Mouse (Mus musculus) heart, embryonic 16.5 days (tissue): ENCODE measurements around the gene Thbs4. TPM values are rescaled to one million over a fixed set of nuclear protein-coding genes. Genes with fewer than 3 reads are reported as not detected.

ENCODE experiments used
- ATAC-seq: fragments of 200-750 bp; cut with Nextera tagmentation; replicated peaks from 2 replicates; pipeline ENCODE4 v1.8.0; 2017; ENCODE audit warnings: moderate number of reproducible peaks; ENCODE audit not compliant: insufficient read depth, low FRiP score; ENCODE audit errors: extremely low read depth
- H3K27ac ChIP-seq: fragments of 300-500 bp; sonication (generic); 2 replicates; pipeline ENCODE4 v1.5.1; 2014; ENCODE audit warnings: mild to moderate bottlenecking, low read length, control low read depth, moderate library complexity
- H3K27me3 ChIP-seq: fragments of 300-500 bp; sonication (generic); 2 replicates; pipeline ENCODE4 v1.6.1; 2014; ENCODE audit warnings: low read length, mixed read lengths; ENCODE audit not compliant: control insufficient read depth, insufficient read depth
- H3K36me3 ChIP-seq: fragments of 300-500 bp; sonication (generic); 2 replicates; pipeline ENCODE4 v1.6.1; 2014; ENCODE audit not compliant: control insufficient read depth, insufficient read depth
- H3K4me1 ChIP-seq: fragments of 300-500 bp; sonication (generic); 2 replicates; pipeline ENCODE4 v1.6.1; 2014; ENCODE audit warnings: low read length, mixed read lengths; ENCODE audit not compliant: control insufficient read depth, insufficient read depth
- H3K4me2 ChIP-seq: fragments of 300-500 bp; sonication (generic); 2 replicates; pipeline ENCODE4 v1.6.1; 2014; ENCODE audit warnings: low read depth, mild to moderate bottlenecking, control low read depth, low read length
- H3K4me3 ChIP-seq: fragments of 300-500 bp; sonication (generic); 2 replicates; pipeline ENCODE4 v1.5.1; 2014; ENCODE audit warnings: mild to moderate bottlenecking, control low read depth, low read length
- H3K9ac ChIP-seq: fragments of 300-500 bp; sonication (generic); 2 replicates; pipeline ENCODE4 v1.6.1; 2014; ENCODE audit warnings: low read length, control low read depth
- H3K9me3 ChIP-seq: fragments of 300-500 bp; sonication (generic); replicated peaks from 2 replicates; pipeline ENCODE4 v1.6.1; 2016; ENCODE audit warnings: low read length; ENCODE audit not compliant: control insufficient read depth
- WGBS: fragments of 180-500 bp; shearing (Covaris S2); extraction: QIAGEN DNeasy Blood & Tissue Kit; methylation state at CpG from one replicate; pipeline ENCODE4 v1.1.7; 2014; 5-methylcytosine and 5-hydroxymethylcytosine counted together
- polyA plus RNA-seq: library from polyadenylated mRNA; unstranded; fragments of >200 nt; fragmentation: Nextera tagmentation; extraction: Ambion mirVana; gene quantifications from 2 replicates; pipeline ENCODE4 v1.2.1, GENCODE M21; 2015

The Thbs4 gene
- polyA plus RNA-seq, 1 experiment from 2014 or later: 37.5 TPM

GRCm38 (mm10) chr13:92736516-92737300 lies 57.9 kb downstream of the Thbs4 start:
- Histone ChIP-seq H3K27me3 (no peaks in the 10 kb centered on the region), H3K9ac (no peak overlapping the region), H3K27ac (no peak overlapping the region), H3K4me1 (peaks cover 3% of the 10 kb centered on the region), H3K36me3 (no peaks in the 10 kb centered on the region), H3K9me3 (no peaks in the 10 kb centered on the region), H3K4me2 (no peak overlapping the region), H3K4me3 (no peak overlapping the region)
- 46% methylated on average over 11 of the region's 11 CpGs for WGBS
- 0 out of 2 replicates have a peak, but pooled peaks have one; percentile 33 for ATAC-seq

GRCm38 (mm10) chr13:92735693-92736092 lies 58.9 kb downstream of the Thbs4 start:
- H3K4me2 ChIP-seq: no peak overlapping the region
- H3K27me3 ChIP-seq: no peaks in the 10 kb centered on the region
- 77% methylated on average over 1 of the region's 1 CpGs for WGBS
- no peak overlapping the region for H3K27ac ChIP-seq
- H3K36me3 ChIP-seq: no peaks in the 10 kb centered on the region
- no peaks in the 10 kb centered on the region for H3K9me3 ChIP-seq
- no peak for ATAC-seq
- H3K4me1 ChIP-seq: peaks cover 3% of the 10 kb centered on the region
- H3K4me3 ChIP-seq: no peak overlapping the region
- H3K9ac ChIP-seq: no peak overlapping the region

DNA sequence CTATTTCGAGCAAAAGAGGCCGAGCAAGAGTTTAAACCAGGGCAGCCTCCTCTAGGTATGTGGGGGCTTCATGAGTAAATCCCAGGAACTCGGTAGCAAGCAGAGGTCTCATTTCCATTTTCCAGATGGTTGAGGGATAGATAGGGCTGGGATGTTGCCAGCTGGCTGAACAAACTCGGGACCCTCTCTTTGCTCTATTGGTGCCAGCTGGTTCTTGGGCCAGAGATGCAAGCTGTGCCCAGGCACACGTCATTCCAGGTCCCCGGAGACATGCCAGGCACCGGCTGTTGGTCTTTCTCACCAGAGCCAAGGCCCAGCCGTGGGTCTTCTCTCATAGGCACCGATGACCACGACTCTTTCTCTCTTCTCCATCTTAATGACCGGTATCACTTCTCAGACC lies 60.9 kb downstream of the Thbs4 start:
- Histone ChIP-seq H3K27me3 (no peaks in the 10 kb centered on the region), H3K27ac (no peak overlapping the region), H3K4me1 (peaks cover 7% of the 10 kb centered on the region), H3K36me3 (no peaks in the 10 kb centered on the region), H3K4me2 (no peak overlapping the region; the same call in 1 of the 2 replicates), H3K9ac (no peak overlapping the region), H3K9me3 (no peaks in the 10 kb centered on the region), H3K4me3 (no peak overlapping the region)
- whole genome bisulfite sequencing: 79% methylated on average over 11 of the region's 11 CpGs
- ATAC-seq: no peak

- 34% methylated on average over 9 of the region's 9 CpGs for WGBS
- Histone ChIP-seq H3K27me3 (no peaks in the 10 kb centered on the region), H3K36me3 (no peaks in the 10 kb centered on the region), H3K4me3 (no peak overlapping the region), H3K4me2 (no peak overlapping the region; the same call in 1 of the 2 replicates), H3K27ac (no peak overlapping the region), H3K9me3 (no peaks in the 10 kb centered on the region), H3K4me1 (peaks cover 7% of the 10 kb centered on the region), H3K9ac (no peak overlapping the region)
- no peak for ATAC-seq
Measured at GRCm38 (mm10) chr13:92733252-92733651, 61.4 kb downstream of the Thbs4 start.

DNA sequence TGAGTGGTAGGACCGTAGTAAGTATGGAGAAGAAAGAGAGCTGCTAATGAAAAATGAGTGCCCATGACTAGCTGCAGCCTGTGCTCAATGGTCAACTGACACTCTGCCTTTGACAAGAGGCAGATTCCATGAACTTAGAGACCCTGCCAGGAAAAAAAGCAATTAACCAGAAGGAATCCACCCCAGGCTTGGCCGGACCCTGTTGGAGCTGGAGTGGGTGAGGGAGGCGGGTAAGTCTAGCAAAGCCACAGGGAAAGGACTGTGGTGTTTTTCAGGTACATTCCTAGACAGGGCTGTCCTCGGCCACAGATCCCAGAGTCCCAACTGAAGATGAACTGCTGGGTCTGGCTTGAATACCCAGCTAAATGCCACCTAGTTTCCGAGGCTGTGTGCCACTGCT lies 61.8 kb downstream of the Thbs4 start:
- Histone ChIP-seq H3K27me3 (no peaks in the 10 kb centered on the region), H3K27ac (no peak overlapping the region), H3K36me3 (no peaks in the 10 kb centered on the region), H3K9me3 (no peaks in the 10 kb centered on the region), H3K4me3 (no peak overlapping the region), H3K9ac (no peak overlapping the region), H3K4me2 (no peak overlapping the region), H3K4me1 (peaks cover 7% of the 10 kb centered on the region)
- WGBS: 74% methylated on average over 5 of the region's 5 CpGs
- ATAC-seq: no peak

GRCm38 (mm10) chr13:92731811-92732210 lies 62.8 kb downstream of the Thbs4 start:
- H3K9me3 ChIP-seq: no peaks in the 10 kb centered on the region
- no peak overlapping the region for H3K9ac ChIP-seq
- H3K27ac ChIP-seq: no peak overlapping the region
- no peak for ATAC-seq
- H3K27me3 ChIP-seq: no peaks in the 10 kb centered on the region
- H3K4me2 ChIP-seq: no peak overlapping the region
- peaks cover 7% of the 10 kb centered on the region for H3K4me1 ChIP-seq
- WGBS: 55% methylated on average over 6 of the region's 6 CpGs
- H3K36me3 ChIP-seq: no peaks in the 10 kb centered on the region
- H3K4me3 ChIP-seq: no peak overlapping the region

GRCm38 (mm10) chr13:92729811-92730210 lies 64.8 kb downstream of the Thbs4 start:
- H3K4me2 ChIP-seq: peak overlapping the region; percentile 38
- no peaks in the 10 kb centered on the region for H3K9me3 ChIP-seq
- no peaks in the 10 kb centered on the region for H3K27me3 ChIP-seq
- no peak overlapping the region for H3K4me3 ChIP-seq
- H3K36me3 ChIP-seq: no peaks in the 10 kb centered on the region
- ATAC-seq: peak; percentile 52
- WGBS: 31% methylated on average over 13 of the region's 13 CpGs
- peaks cover 4% of the 10 kb centered on the region for H3K4me1 ChIP-seq
- no peak overlapping the region for H3K27ac ChIP-seq
- H3K9ac ChIP-seq: no peak overlapping the region

GRCm38 (mm10) chr13:92722389-92722788 lies 72.2 kb downstream of the Thbs4 start:
- ATAC-seq: no peak
- WGBS: 61% methylated on average over 5 of the region's 5 CpGs
- no peaks in the 10 kb centered on the region for H3K27me3 ChIP-seq

DNA sequence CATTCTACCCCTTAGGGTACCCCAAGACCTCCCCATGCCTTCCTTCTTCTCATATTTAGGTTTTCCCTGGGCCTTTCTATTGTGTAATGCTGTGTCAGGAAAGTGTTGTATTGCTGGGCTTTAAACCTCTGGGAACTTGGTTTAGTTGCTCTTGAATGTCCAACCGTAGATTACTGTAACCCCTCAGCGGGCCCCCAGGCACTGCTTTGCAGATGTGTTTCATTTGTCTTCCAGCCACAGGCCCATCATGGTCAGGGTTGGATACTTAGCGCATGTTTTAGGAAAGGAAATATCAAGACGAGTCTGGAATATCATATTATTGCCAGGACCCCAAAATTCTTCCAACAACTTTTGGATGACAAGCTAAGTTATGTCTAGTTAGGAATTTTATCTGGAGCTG lies 73.6 kb downstream of the Thbs4 start:
- no peak overlapping the region for H3K9ac ChIP-seq
- ATAC-seq: no peak
- H3K4me2 ChIP-seq: no peak overlapping the region
- WGBS: 81% methylated on average over 4 of the region's 4 CpGs
- H3K4me3 ChIP-seq: no peak overlapping the region
- no peaks in the 10 kb centered on the region for H3K9me3 ChIP-seq
- no peak overlapping the region for H3K27ac ChIP-seq
- H3K27me3 ChIP-seq: no peaks in the 10 kb centered on the region
- no peaks in the 10 kb centered on the region for H3K4me1 ChIP-seq
- H3K36me3 ChIP-seq: no peaks in the 10 kb centered on the region

More at GRCm38 (mm10) chr13:92722389-92722788, 72.2 kb downstream of the Thbs4 start:
- no peak overlapping the region for H3K9ac ChIP-seq
- no peak overlapping the region for H3K4me2 ChIP-seq
- no peak overlapping the region for H3K4me3 ChIP-seq
- no peak overlapping the region for H3K27ac ChIP-seq
- H3K36me3 ChIP-seq: no peaks in the 10 kb centered on the region
- H3K4me1 ChIP-seq: no peaks in the 10 kb centered on the region
- H3K9me3 ChIP-seq: no peaks in the 10 kb centered on the region
